ENCODE assay signal across 8 mouse cellular contexts in the genomic region with DNA sequence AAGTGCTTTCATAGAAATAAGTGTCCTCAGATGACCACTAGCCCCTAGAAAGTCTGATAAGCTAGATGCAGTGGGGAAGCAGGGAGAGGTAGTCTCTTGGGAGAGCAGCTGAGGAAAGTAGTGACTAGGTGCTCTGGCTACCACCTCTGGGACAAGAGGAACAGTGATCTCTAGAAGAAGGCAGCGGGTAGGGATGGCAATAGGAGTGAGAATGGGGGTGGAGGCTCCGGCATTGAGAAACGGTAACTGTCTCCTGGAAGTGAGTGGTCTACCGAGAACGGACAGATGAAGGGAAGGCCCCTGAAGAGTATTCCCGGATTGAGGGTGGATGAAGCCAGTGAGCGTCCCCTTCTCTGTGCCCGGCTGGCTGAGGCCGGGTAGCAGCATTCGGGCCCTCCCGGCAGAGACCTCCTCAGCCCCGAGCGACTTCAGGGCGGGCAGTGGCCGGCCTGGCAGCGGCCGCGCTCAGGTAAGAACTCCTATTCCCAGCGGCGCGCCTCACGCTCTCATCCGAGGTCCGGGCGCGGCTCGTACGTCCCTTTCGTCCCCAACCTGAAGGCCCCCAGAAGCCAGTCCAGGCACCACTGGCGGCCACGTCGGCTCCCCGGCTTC. TPM values are rescaled to one million over a fixed set of nuclear protein-coding genes. Genes with fewer than 3 reads are reported as not detected.
DNase-seq lines count a peak whose midpoint lies in the region; ATAC-seq and TF ChIP-seq lines count a peak whose summit lies in the region.

No protein-coding gene starts in this region.

- peak overlapping the region; percentile 86 for H3K4me2 ChIP-seq in hindbrain, embryonic 14.5 days (replicated peaks)
- peak overlapping the region; percentile 91 for H3K4me2 ChIP-seq in midbrain, embryonic 11.5 days

- no peaks in the 10 kb centered on the region for H3K27me3 ChIP-seq in cerebellum, adult 2 months (ENCODE audit: control insufficient read depth, insufficient read depth, low read length)
- no peaks in the 10 kb centered on the region for H3K27me3 ChIP-seq in testis, adult 2 months (ENCODE audit: control insufficient read depth, insufficient read depth, low read length)
- no peaks in the 10 kb centered on the region for H3K27me3 ChIP-seq in hindbrain, embryonic 14.5 days (ENCODE audit: control insufficient read depth, insufficient read depth, low read length)
- peaks cover 2% of the 10 kb centered on the region; the same call in 1 of the 2 replicates for H3K27me3 ChIP-seq in midbrain, embryonic 11.5 days (ENCODE audit: control insufficient read depth, insufficient read depth, low read length)

- H3K4me3 ChIP-seq in cerebellum, adult 2 months (replicated peaks; ENCODE audit: insufficient read depth, low read depth, low read length): peak overlapping the region; percentile 67
- peak overlapping the region; percentile 88 for H3K4me3 ChIP-seq in testis, adult 2 months (ENCODE audit: control insufficient read depth, low read depth, low read length)
- H3K4me3 ChIP-seq in hindbrain, embryonic 14.5 days (replicated peaks; ENCODE audit: low read length): peak overlapping the region; percentile 85
- H3K4me3 ChIP-seq in midbrain, embryonic 11.5 days (ENCODE audit: low read depth, low read length): peak overlapping the region; percentile 63

- no peak for TF ChIP-seq CTCF in cerebellum, adult 2 months (IDR thresholded peaks at IDR 0.05; ENCODE audit: borderline replicate concordance, insufficient read depth, low read depth, low read length)
- no peak for TF ChIP-seq CTCF in testis, adult 2 months (IDR thresholded peaks at IDR 0.05; ENCODE audit: control insufficient read depth, insufficient read depth, insufficient replicate concordance, low read depth, low read length)

- H3K4me1 ChIP-seq in cerebellum, adult 2 months (ENCODE audit: control insufficient read depth, insufficient read depth, low read length): no peaks in the 10 kb centered on the region
- peaks cover 2% of the 10 kb centered on the region; the same call in 1 of the 2 replicates for H3K4me1 ChIP-seq in testis, adult 2 months (ENCODE audit: control insufficient read depth, insufficient read depth, low read length)
- H3K4me1 ChIP-seq in hindbrain, embryonic 14.5 days (replicated peaks; ENCODE audit: control insufficient read depth, insufficient read depth, low read length): peaks cover 9% of the 10 kb centered on the region
- peaks cover 6% of the 10 kb centered on the region for H3K4me1 ChIP-seq in midbrain, embryonic 11.5 days (ENCODE audit: control insufficient read depth, insufficient read depth, low read length)

- no peak; the same call in 1 of the 2 replicates for ATAC-seq in hindbrain, embryonic 14.5 days (ENCODE audit: low FRiP score)
- no peak; the same call in 1 of the 2 replicates for ATAC-seq in midbrain, embryonic 11.5 days (ENCODE audit: low FRiP score)

- DNase-seq in cerebellum, adult 2 months: no peak
- no peak for DNase-seq in cerebellum, postnatal 25 days
- no peak for DNase-seq in testis, postnatal 14 days (ENCODE audit: low spot score)
- peak; percentile 26 for DNase-seq in hindbrain, embryonic 14.5 days (ENCODE audit: low spot score)
- no peak for DNase-seq in midbrain, embryonic 11.5 days (ENCODE audit: low spot score, missing footprints)
- no peak for DNase-seq in layer of hippocampus, adult 9-10 months (ENCODE audit: low spot score)
- no peak for DNase-seq in retina, embryonic 14.5 days (ENCODE audit: low spot score)

- TF ChIP-seq POLR2A in cerebellum, adult 2 months (IDR thresholded peaks at IDR 0.05; ENCODE audit: borderline replicate concordance, insufficient read depth, low read length): no peak
- TF ChIP-seq POLR2A in testis, adult 2 months (IDR thresholded peaks at IDR 0.05; ENCODE audit: control insufficient read depth, low read depth, low read length): no peak; the same call in 1 of the 2 replicates

- peak overlapping the region; percentile 26; the same call in 1 of the 2 replicates for H3K27ac ChIP-seq in cerebellum, adult 2 months (ENCODE audit: insufficient read depth, low read length)
- H3K27ac ChIP-seq in testis, adult 2 months (ENCODE audit: control insufficient read depth, insufficient read depth, low read depth, low read length): peak overlapping the region; percentile 76
- peak overlapping the region; percentile 69 for H3K27ac ChIP-seq in hindbrain, embryonic 14.5 days
- no peak overlapping the region for H3K27ac ChIP-seq in midbrain, embryonic 11.5 days (ENCODE audit: low read depth, low read length)

- no peaks in the 10 kb centered on the region for H3K36me3 ChIP-seq in testis, adult 2 months (ENCODE audit: control insufficient read depth, insufficient read depth, low read length)
- no peaks in the 10 kb centered on the region for H3K36me3 ChIP-seq in hindbrain, embryonic 14.5 days (replicated peaks; ENCODE audit: control insufficient read depth, insufficient read depth)
- no peaks in the 10 kb centered on the region for H3K36me3 ChIP-seq in midbrain, embryonic 11.5 days (ENCODE audit: control insufficient read depth, insufficient read depth, low read length)

- no peaks in the 10 kb centered on the region for H3K9me3 ChIP-seq in hindbrain, embryonic 14.5 days (ENCODE audit: control insufficient read depth, low read length)
- no peaks in the 10 kb centered on the region for H3K9me3 ChIP-seq in midbrain, embryonic 11.5 days (ENCODE audit: control insufficient read depth, low read length)

- H3K9ac ChIP-seq in hindbrain, embryonic 14.5 days: peak overlapping the region; percentile 84
- H3K9ac ChIP-seq in midbrain, embryonic 11.5 days (ENCODE audit: low read length): peak overlapping the region; percentile 77

- under 1% methylated on average over 33 of the region's 33 CpGs for WGBS in cerebellum, adult 2 months
- 2% methylated on average over 30 of the region's 33 CpGs for WGBS in hindbrain, embryonic 14.5 days
- WGBS in midbrain, embryonic 11.5 days: under 1% methylated on average over 33 of the region's 33 CpGs

RNA-seq across cellular contexts. Expression of a gene that starts 12.3 kb away (rescaled TPM):
- polyA plus RNA-seq in cerebellum, adult 2 months (2012; rRNA removed): 11.5 and 11.8 TPM in 2 replicates
- 6.2 and 11.3 TPM in 2 replicates for polyA plus RNA-seq in testis, adult 2 months (2012; rRNA removed)
- polyA plus RNA-seq in hindbrain, embryonic 14.5 days (2014; fragmentation: Nextera tagmentation; extraction: Ambion mirVana): 27.1 and 27.4 TPM in 2 replicates
- polyA plus RNA-seq in midbrain, embryonic 11.5 days (2014; fragmentation: Nextera tagmentation; extraction: Ambion mirVana): 15.8 and 16.6 TPM in 2 replicates

RNA-seq across cellular contexts. Expression of a gene that starts 52.4 kb away (rescaled TPM):
- polyA plus RNA-seq in cerebellum, adult 2 months (2012; rRNA removed): 1.7 and 1.9 TPM in 2 replicates
- polyA plus RNA-seq in testis, adult 2 months (2012; rRNA removed): 5.1 and 5.6 TPM in 2 replicates
- polyA plus RNA-seq in hindbrain, embryonic 14.5 days (2014; fragmentation: Nextera tagmentation; extraction: Ambion mirVana): 9.5 and 11.7 TPM in 2 replicates
- polyA plus RNA-seq in midbrain, embryonic 11.5 days (2014; fragmentation: Nextera tagmentation; extraction: Ambion mirVana): 7.3 and 7.7 TPM in 2 replicates
